In genomic region chr14:117648199-117648960, GRCm38 (mm10) we compare ENCODE assay signal across 9 mouse cellular contexts.
DNase-seq lines count a peak whose midpoint lies in the region; TF ChIP-seq lines count a peak whose summit lies in the region.
"Had no signal": no experiment of that assay in that cellular context is flagged by ENCODE, and none has a peak within 500 bp of the region (broad histone marks: within the 10 kb centered on the region; RNA-seq: fewer than 3 reads in every experiment).

No protein-coding gene starts in this region.

- peak; percentile 58 for DNase-seq in left cerebral cortex, postnatal 4 days
- no peak for DNase-seq in left cerebral cortex, adult 2 months (ENCODE audit: extremely low spot score in 1 of 2, low spot score in 2 of 2)
- DNase-seq in heart, adult 9 months (ENCODE audit: low spot score in 2 of 2): peak; percentile 36 to 41
- DNase-seq in kidney, postnatal 25 days: peak; percentile 47 to 66
- DNase-seq in yolk sac, embryonic 10.5 days (ENCODE audit: low spot score): peak; percentile 65
- no peak for DNase-seq in c-Kit-positive CD71-positive TER-119-positive erythroid progenitor cells, embryonic 14.5 days (ENCODE audit: low spot score)
- no peak for DNase-seq in thymus, postnatal 0 days (ENCODE audit: low spot score)
- DNase-seq: thymus, adult 18-20 months had no signal

- intact Hi-C loops in left cerebral cortex, postnatal 4 days (cut with DNase I): no loop called here
- intact Hi-C loops in left cerebral cortex, adult 2 months (cut with DNase I): no loop called here

- H3K4me3 ChIP-seq in left cerebral cortex, adult 2 months: no peak overlapping the region
- H3K4me3 ChIP-seq: myocyte had no signal

- TF ChIP-seq CTCF in left cerebral cortex, adult 2 months (IDR thresholded peaks at IDR 0.05): no peak

- no peak overlapping the region for H3K27ac ChIP-seq in left cerebral cortex, adult 2 months

Comparison
In these comparisons a context has a peak if more than half of its experiments do, and no peak if none do; other contexts are left out.
1. DNase-seq: peak in left cerebral cortex, postnatal 4 days (single experiment), heart, adult 9 months (2 of 2), kidney, postnatal 25 days (2 of 2) and yolk sac, embryonic 10.5 days (single experiment); none in left cerebral cortex, adult 2 months (0 of 2), c-Kit-positive CD71-positive TER-119-positive erythroid progenitor cells, embryonic 14.5 days (single experiment) and thymus, postnatal 0 days (single experiment).